Mouse (Mus musculus) erythroblast, embryonic 14.5 days (primary cell): ENCODE results near the gene Hs1bp3.

Source experiments
- GATA1 ChIP-seq: IDR thresholded peaks from 2 replicates; pipeline ENCODE4 v1.6.1; 2012; ENCODE audit warnings: low read length, inconsistent platforms, mixed read lengths
- TAL1 ChIP-seq: IDR thresholded peaks from 3 replicates; pipeline ENCODE4 v1.6.1; 2012; ENCODE audit warnings: low read length, inconsistent platforms, mixed read lengths

DNA sequence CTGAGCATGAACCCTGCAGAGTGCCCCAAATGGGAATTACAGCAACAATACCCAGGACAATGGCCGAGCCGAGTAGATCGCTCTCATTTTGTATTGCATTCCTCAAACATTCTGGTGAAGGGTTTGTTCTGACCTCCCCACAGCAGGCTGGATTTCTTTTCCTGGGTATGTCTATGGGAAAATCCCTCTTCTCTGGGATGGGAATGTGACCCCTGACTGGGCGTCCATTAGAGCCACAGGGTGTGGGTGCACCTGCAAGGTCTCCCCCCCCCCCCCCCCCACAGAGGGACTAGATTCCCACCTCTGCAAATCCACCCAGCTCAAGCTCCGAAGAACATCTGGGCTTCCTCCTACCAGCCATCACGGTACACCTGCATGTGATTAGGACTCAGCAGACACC, 24.1 kb upstream of the Hs1bp3 start:
- TF ChIP-seq GATA1 (no peak), TAL1 (no peak)
